Mouse (Mus musculus) fat pad, adult 2 months (tissue): Measurements from ENCODE around the gene Nudt14.

Experiments used
- DNase-seq: peaks from one replicate; pipeline ENCODE4 v3.0.0-alpha.2; 2011; ENCODE audit warnings: low read depth, low spot score; ENCODE audit errors: extremely low read depth

Gene Nudt14

GRCm38 (mm10) chr12:112915587-112915986, 26.3 kb downstream of the Nudt14 start:
- no peak for DNase-seq

- DNase-seq, result no peak
Observed at GRCm38 (mm10) chr12:112914527-112914926, 27.4 kb downstream of the Nudt14 start.

GRCm38 (mm10) chr12:112912951-112913745, 28.8 kb downstream of the Nudt14 start:
- no peak for DNase-seq

- DNase-seq, result no peak
Observed at GRCm38 (mm10) chr12:112911701-112912100, 30.2 kb downstream of the Nudt14 start.

GRCm38 (mm10) chr12:112908991-112909390, 32.9 kb downstream of the Nudt14 start:
- DNase-seq, result no peak

GRCm38 (mm10) chr12:112905001-112905400, 36.9 kb downstream of the Nudt14 start:
- DNase-seq, result no peak

- no peak for DNase-seq
Observed at GRCm38 (mm10) chr12:112903941-112904340, 38.0 kb downstream of the Nudt14 start.

- no peak for DNase-seq
Observed at GRCm38 (mm10) chr12:112900641-112901040, 41.3 kb downstream of the Nudt14 start.

DNA sequence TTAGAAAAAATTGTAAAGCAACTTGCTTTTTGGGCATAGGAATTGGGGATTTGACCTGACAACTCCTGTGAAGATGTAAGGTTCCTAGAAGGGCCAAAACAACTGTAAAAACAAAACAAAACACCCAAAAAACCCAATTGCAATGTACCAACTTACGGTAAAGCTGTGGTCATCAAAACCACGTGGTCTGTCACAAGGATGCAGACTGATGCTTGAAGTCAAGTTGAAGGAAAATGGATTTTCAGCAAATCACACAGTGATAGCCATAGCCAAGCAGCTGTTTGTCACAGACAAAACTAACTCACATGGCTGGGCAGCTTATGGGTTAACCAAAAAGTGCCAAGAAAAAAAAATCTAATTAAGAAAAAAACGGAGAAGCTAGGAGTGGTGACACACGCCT, 43.0 kb downstream of the Nudt14 start:
- no peak for DNase-seq

DNA sequence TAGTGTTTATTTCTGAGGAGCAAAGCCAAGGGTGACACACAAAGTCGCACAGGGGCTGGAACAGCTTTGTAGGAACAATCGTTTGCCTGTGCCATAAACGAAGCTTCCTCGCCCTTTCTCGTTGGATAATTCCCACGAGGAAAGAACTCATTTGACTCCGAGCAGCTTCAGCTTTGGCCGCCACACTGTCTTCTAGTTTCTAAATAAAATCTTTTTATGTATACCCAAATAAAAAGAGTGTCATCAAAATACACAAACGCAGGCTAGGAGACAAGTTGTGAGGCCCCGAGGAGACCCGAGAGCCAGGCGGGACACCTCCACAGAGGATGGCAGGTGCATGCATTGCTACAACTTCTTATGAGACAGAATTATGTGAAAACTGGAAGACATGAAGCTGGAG, 43.6 kb downstream of the Nudt14 start:
- DNase-seq, result no peak

DNA sequence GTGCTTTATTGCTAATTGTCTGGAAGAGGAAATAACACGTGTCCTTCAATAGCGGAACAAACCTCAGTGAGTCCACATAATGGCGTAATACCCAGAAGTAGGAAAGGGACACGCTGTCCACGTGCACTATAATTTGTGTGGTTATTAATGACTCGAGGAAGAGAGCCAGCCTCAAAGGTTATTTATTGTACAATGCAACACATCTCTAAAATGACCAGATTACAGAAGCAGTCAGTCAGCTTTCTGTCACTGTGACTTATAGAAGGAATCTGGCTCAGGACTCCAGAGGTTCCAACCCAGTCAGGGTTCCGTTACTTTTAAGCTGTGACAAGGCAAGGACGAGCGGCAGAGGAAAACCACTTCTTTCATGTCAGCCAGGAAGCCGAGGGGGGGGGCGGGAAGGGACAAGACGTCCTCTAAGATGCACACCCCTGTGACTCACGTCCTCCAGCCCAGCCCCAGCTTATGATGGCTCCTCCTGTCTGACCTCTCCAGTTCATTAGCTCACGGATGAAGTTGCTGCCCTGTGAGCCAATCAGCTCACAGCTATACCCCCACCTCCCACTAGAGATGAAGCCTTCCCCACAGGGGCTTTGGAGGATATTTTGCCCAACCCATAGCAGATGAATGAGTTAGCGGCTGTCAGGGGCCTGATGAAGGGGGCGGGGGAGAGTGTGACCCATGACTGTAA, 44.3 kb downstream of the Nudt14 start:
- no peak for DNase-seq

GRCm38 (mm10) chr12:112894969-112895368, 47.0 kb downstream of the Nudt14 start:
- no peak for DNase-seq

- no peak for DNase-seq
Observed at GRCm38 (mm10) chr12:112894303-112894884, 47.5 kb downstream of the Nudt14 start.

DNA sequence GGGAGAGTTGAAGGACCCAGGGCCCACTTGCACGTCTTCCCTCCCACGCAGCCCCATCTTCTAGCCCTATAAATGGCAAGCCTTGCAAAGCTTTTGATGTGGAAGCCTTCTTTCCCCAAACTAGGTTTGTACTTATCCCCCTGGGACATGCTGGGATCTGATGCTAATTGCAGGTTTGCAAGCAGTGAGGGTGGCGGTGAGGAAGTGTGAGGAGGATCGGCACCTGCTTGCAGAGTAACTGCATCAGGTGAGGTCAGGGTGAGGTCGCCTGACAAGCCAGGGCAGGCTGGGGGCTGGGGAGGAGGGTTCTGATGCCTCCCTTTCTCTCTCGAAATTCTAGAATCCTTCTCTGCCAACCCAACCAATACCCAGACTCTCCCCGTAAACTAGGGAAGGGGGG, 56.5 kb downstream of the Nudt14 start:
- DNase-seq, result no peak
